Mouse (Mus musculus): Measurements from ENCODE around the gene B3gat3.

- TF ChIP-seq EP300 (IDR thresholded peaks at IDR 0.05) = no peak
- no peak for TF ChIP-seq CTCF (IDR thresholded peaks at IDR 0.05)
Observed at GRCm38 (mm10) chr19:8930117-8930516, 9.9 kb downstream of the B3gat3 start.

Measured in lung, postnatal 0 days (tissue).